Mouse (Mus musculus): ENCODE measurements around the gene Naa11.

- no peak for TF ChIP-seq TCF12 (IDR thresholded peaks at IDR 0.05; ENCODE audit: insufficient read depth, poor library complexity, severe bottlenecking)
- no peak for TF ChIP-seq MAX (IDR thresholded peaks at IDR 0.05; ENCODE audit: low read depth)
- TF ChIP-seq MYOD1 (IDR thresholded peaks at IDR 0.05; ENCODE audit: control insufficient read depth in 1 of 3, insufficient read length in 2 of 3, low read depth in 2 of 3), result no peak
- no peak for TF ChIP-seq E2F4 (IDR thresholded peaks at IDR 0.05; ENCODE audit: insufficient read depth)
- no peak for TF ChIP-seq POLR2AphosphoS2 (IDR thresholded peaks at IDR 0.05; ENCODE audit: insufficient read length, low read depth)
- no peak for TF ChIP-seq POLR2A (IDR thresholded peaks at IDR 0.05; ENCODE audit: insufficient read length, low read depth)
- TF ChIP-seq CEBPB (IDR thresholded peaks at IDR 0.05; ENCODE audit: insufficient read depth, poor library complexity, severe bottlenecking), result no peak
- no peak for TF ChIP-seq REST (IDR thresholded peaks at IDR 0.05; ENCODE audit: insufficient read depth, insufficient read length)
- TF ChIP-seq TCF3 (IDR thresholded peaks at IDR 0.05; ENCODE audit: insufficient read length, low read depth), result no peak
Observed at GRCm38 (mm10) chr5:97348310-97348709, 43.9 kb downstream of the Naa11 start.
